Mouse (Mus musculus) cerebellum, adult (tissue): ENCODE data around the gene Acsl6.

Experiments
- ATAC-seq: cut with Nextera tagmentation; 2 replicates; pipeline ENCODE4 v1.9.2; 2017; ENCODE audit warnings: mild to moderate bottlenecking, moderate library complexity, mixed read lengths; ENCODE audit not compliant: insufficient number of reproducible peaks, low FRiP score, low TSS enrichment

The Acsl6 gene

DNA sequence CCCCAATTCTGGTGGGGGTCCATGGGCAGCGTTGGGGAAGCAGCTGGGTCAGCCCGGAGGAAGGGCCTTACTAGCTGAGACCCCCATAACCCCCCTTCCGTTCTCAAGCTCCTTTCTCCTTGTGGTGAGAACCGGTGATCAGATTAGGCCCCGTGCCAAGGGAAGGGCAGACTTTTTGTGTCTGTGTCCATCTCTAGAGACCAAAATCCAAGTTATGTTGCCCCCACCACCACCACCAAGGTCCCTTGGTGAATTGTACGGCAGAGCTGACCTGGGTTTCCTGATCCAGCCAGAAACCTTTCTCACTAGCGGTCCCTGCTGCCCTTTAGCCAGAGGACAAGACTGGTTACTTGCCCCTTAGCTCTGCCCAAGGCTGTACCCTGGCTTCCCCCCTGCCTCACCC is 874 bp downstream of the Acsl6 start:
- ATAC-seq: no peak; the same call in 1 of the 2 replicates

DNA sequence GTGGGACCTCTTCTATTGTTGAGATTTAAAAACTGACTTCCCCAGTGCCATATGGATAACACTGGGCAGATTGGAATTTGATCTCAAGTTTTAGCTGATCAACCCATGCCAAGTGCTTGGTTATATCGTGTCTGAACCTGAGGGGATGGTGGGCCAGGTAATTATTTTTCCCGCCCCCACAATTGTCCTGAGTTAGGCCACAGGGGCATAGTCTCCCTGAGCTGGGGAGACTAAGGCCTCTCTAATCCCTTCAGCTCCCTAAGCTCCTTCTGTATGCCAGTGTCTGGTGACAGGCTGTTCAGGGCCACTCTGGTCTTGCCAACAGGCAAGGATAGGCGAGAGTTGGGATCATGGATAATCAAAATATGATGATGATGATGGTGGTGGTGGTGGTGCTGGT is 1.7 kb downstream of the Acsl6 start:
- no peak for ATAC-seq

DNA sequence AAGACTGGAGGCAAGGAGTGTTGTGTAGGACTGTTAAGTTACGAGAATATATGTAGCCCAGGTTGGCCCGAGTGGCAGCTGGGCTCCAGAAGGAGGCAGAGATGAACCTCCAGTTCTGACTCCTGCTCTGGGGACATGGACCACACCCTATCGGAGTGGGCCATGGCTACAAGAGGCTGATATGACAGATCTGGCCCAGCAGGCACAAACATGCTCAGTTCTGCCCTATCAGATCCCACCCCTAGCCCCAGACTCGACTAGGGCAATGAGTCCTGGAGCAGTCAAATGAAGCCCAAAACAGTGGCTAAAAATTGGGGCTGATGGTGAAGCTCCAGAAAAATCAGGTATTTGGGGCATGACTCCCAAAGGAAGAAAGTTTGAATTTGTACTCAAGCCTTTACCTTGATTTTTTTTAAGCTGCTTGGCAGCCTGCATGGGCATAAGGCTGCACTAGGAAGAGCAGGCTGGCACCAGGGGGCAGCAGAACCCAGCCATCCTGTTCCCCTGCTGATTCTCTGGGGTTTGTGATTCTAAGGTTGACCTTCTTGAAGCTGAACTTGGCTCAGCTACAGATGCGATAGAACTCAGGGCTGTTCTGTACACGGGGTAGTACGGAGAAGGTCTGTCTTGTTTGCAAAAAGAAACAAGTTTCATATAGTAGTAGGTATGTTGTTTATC is 3.7 kb downstream of the Acsl6 start:
- ATAC-seq: no peak

DNA sequence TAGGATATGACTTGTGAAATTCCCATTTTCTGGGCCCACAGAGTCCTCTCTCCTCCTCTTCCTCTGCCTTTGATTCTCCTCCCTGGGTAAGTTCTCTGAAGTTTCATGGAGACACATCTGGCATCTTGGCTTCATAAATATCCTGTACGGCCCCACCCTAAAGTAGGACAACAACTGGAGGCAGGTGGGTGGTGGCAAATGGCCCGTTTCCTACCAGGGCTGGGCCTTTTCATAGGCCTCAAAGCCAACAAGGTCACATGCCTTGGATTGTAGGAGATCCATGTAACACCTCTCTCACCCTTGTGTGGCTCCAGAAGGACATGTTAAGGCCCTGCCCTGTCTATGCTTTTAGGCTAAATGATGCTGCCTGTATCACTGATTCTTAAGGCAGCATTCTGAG is 7.0 kb downstream of the Acsl6 start:
- no peak for ATAC-seq

DNA sequence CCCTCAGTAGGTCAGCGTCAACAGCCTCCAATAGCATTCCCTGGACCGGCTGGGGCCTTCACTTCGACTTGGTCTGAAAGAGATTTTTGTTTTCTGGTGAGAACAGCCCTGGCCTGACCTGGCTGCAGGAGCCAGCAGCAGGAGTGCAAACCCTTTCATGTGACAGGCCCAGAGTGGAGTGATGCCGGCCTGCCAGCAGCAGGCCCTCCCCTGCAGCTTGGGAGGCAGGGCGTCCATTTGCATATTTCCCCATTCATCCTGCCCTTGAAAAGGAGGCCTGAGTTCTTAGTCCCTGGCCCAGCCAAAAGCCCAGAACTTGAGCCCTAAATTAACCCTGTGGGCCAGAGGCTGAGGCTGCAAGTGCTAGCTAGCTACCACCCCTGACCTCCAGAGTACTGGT is 8.4 kb downstream of the Acsl6 start:
- ATAC-seq: no peak

DNA sequence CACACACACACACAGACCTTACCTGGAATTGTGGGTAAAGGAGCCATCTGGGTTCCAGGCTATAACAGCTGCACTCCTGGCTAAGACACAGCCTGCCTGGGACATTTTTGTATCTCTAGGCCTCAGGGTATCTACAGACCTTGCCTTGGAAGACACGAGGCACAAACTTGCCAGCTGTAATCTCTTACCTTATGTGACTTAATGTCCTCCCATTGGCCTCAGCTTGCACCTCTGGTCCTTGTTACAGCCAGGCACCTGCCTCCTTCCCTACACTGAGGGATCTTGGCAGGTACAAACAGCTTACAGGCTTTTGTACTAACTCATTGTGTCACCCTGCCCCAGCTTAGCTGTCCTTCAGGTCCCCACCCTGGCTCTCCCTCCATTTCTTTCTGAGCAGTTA is 9.0 kb downstream of the Acsl6 start:
- no peak for ATAC-seq

DNA sequence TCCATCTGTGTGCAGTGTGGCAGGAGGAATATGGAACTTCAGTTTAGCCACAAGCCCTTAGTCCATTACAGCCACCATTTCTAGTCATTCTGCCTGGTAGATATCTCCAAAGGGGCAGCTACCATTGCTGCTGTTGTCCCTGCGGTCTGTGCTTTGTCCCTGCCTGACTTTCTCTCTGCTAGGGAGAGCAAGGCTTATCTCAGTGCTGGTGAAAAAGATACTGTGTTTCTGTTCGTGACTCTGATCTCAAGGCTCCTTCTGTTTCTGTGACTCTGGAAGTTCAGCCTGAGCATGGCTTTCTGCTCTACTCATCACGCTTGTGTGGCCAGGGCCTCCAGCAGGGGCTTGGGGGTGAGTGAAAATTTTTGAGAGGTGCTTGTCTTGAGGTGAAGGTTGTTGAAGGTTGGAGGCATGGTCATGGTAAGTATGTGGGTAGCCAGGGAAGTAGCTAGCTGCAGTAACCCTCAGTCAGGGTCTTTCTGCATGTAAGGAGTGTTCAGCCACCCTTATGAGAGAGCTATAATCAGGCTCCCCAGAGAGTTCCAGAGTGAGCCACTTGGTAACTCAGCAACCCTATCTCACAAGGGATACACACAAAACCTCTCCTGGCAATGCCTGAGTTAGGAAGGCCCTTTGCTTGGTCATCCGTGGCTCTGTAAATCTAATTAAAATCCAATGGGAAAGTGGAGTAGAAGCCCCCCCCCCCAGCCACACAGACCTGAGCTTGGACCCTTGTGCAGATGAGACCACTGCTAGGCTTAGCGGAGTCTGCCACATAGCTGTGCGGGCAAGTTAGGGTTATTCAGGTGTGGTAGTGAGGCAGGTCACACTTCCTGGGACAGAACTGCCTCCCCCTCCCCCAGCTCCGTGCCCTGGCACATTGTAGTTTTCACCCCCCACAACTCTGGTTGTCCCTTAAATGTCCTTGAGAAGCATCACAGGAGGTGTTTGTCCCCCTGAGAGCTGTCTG is 10.1 kb downstream of the Acsl6 start:
- ATAC-seq: no peak

DNA sequence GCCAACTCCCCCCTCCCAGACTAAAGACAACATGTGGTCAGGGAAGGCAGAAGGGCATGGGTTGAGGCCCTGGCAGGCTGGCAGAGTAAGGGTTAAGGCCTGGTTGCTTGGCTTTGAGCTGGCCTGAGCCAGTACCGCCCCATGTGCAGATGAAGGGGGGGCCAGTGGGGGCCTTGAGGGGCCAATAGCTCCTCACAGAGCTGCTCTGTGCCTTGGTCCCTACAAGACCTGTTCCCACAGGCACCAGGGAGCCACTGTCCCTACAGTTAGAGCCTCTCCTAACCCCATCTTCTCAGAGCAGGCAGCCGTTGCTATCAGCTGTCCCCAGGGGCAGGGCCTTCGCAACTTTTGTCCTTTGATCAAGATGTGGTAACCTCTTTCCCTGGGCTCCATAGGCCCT is 11.1 kb downstream of the Acsl6 start:
- no peak for ATAC-seq

DNA sequence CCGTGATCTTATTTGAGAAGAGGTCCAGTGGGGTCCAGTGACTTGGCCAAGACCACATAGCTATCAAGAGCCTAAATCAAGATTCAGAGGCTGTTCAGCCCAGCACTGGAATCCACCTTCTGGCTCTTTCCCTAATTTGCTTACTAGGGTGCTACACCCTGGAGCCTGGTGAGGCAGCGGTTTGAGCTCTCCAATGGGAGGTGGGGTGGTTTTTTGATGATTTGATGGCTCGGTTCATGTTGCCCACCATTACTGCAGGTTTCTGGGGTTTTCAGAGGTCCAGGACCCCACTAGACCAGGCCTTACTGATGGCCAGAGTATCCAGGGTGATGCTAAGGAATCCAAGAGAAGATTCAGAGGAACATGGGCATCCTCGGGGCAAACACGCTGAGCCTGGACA is 11.7 kb downstream of the Acsl6 start:
- ATAC-seq: no peak

DNA sequence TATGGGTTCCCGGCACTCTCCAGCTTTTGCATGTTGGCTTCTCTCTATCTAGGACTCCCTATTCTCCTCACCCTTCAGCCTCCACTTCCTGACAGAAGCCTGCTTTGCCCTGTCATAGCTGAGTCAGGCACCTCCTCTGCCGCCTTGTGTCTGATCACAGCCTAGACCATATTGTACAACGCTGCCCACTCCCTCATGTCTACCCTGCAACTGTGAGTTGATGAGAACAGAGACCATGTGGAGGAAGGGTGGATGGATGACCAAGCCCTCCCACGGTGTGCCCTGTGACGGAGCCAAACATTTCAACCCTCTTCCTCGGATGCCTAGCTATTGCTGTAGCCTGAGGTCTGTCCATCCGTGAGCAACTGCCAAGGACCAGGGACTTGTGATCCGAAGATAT is 13.8 kb downstream of the Acsl6 start:
- no peak for ATAC-seq

DNA sequence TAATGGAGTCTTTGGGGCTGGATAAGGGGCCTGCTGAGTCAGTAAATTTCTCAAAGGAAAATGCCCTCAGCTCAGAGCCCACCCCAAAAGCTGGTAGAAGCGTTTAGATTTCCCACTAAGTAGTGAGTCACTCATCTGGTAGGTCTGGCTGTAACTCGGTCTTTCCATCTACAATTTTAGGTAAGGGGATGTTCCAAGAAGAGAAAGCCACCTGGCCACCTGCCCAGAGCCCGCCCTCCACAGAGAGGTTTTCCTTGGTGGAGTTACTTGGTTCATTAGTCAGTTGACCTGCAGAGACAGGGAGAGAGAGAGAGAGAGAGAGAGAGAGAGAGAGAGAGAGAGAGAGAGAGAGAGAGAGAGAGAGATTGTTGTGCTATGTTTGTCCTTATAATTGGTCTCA is 14.2 kb downstream of the Acsl6 start:
- ATAC-seq: no peak

DNA sequence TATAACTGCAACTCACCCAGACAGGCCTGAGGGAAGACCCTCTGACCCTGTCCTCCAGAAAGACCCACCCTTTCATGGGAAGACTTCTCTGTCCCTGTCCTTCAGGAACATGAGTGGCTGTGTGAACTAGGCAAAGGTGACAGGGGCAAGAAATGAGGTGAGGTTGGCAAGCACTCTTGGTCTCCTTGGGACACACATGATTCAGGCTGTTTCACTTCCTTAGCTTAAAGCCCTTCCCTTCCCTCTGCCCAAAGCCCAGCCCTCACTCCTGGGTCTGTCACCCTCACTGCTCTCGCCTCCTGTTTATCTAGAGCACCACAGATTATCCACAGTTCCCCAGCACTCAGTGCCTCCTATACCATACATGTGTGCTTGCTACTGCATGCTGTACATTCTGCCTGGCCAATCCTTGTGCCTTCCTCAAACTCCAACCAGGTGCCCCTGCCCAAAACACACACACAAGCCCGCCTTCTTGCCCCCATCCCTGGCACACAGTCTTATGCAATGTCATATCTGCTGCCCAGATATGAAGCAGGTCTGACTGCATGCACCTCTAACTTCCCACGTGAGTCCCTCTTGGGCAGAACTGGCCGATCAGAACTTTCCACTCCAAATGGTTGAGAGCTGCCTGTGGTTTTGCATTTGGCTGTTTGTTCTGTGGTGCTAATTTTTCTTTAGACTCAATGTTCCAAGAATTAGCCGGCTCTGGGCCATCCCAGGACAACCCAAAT is 18.4 kb downstream of the Acsl6 start:
- no peak for ATAC-seq

DNA sequence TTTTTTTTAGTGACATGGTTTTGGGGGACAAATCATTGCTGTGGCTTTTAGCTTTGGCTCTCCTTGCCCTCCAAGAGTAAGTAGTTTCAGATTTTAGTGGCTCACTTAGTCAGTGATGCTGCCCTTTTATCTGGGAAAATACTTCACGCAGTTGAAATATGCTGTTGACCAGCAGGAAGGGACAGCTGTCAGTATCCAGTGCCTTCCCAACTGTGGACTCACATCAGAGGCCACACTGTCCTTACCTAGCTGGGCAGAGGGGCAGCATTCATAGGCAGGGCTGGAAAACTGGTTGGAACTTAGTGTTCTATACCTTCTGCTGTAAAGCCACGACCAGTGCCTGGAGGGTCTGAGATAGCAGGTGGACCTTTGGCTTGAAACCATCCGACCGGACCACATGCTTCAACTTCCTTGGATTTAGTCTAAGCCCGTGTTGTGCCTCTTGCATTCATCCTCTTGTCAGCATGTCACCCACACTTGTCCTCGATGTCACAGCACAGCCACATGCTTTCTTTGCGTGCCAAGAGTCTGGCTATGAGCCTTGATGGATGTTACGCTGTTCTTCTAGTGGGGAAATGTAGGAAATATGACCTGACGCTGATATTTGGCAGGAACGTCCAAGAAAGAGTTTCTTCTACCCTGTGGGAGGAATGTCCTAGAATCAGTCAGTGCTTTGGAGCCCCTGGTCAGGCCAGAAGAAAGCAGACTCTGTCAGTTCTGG is 28.0 kb downstream of the Acsl6 start:
- no peak for ATAC-seq

DNA sequence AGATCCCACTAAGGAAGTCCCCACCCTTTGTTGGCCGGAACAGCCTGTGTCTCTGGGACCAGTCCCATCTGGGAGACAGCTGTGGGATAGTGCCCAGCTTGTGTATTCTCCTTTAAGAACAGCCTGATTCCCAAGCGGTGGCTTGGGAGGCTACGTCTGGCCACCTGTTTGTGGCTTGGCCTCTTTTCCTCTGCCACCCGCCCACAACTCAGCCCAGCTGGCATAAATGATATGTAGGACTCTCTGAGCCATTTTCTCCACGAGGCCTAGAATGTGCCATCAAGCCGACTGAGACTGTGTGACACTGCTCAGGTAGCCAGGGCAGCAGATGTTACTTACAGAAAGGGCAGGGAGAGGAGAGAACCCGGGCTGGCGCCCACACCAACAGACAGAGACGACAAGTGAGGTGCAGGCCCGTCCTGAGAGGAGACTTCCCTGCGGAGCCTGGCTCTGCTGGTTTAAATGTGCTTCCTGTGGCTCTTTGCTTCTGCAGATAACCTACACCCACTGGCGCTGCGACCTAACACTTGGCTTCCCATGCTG is 32.6 kb downstream of the Acsl6 start:
- peak; percentile 77 for ATAC-seq

DNA sequence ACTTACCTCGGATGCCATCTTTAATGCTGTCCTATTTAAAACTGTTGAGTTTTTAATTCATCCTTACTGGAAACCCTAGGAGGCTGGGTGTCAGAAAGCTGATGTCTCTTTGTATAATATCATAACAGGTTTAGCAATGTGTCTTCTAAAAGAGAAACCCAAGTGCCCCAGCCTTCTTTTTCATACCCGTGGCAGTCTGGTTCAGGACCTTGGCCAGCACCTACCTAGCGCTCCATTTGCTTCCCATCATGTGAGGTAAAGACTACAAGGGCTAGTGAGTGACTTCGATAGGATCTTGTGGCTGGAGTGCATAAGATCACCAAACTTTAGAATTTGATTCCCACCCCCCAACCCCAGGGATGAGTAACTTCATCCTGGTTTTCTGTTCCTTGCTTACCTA is 40.1 kb downstream of the Acsl6 start:
- ATAC-seq: no peak

DNA sequence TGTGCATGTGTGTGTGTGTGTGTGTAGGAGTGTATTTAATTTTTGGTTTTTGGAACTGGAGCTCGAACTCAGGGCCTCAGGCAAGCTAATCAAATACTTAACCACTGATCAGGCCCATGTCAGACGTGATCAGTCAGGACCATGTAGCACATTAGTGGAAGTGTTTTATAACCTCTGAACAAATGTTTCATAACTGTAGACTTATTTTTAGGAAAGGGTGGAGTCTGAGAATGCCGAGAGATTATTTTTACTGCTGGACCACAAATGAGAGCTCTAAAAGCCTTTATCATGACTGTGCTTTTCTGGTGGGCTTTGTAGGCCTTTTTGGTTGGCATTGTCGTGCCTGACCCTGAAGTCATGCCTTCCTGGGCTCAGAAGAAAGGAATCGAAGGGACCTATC is 48.1 kb downstream of the Acsl6 start:
- no peak for ATAC-seq

DNA sequence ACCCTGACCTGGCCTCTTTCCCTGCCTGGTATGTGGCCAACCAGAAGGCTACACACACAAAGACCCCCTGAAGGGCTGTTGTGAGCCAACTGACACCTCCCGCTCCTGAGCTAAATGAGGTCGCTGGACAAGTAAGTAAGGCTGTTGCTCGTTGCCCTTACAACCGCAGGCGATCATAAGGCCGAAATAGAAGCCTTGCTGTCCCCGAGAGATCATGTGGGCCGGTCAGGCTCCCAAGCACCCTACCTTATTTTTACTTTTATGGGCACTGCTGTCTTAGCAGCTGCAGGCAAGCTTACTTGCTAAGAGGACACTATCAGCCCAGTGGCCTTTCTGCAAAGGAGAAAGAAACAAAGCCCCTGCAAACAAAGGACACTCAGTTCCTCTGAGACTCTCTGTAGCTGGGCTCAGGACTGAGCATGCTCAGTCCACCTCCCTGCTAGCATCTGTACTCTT is 49.6 kb downstream of the Acsl6 start:
- no peak for ATAC-seq

DNA sequence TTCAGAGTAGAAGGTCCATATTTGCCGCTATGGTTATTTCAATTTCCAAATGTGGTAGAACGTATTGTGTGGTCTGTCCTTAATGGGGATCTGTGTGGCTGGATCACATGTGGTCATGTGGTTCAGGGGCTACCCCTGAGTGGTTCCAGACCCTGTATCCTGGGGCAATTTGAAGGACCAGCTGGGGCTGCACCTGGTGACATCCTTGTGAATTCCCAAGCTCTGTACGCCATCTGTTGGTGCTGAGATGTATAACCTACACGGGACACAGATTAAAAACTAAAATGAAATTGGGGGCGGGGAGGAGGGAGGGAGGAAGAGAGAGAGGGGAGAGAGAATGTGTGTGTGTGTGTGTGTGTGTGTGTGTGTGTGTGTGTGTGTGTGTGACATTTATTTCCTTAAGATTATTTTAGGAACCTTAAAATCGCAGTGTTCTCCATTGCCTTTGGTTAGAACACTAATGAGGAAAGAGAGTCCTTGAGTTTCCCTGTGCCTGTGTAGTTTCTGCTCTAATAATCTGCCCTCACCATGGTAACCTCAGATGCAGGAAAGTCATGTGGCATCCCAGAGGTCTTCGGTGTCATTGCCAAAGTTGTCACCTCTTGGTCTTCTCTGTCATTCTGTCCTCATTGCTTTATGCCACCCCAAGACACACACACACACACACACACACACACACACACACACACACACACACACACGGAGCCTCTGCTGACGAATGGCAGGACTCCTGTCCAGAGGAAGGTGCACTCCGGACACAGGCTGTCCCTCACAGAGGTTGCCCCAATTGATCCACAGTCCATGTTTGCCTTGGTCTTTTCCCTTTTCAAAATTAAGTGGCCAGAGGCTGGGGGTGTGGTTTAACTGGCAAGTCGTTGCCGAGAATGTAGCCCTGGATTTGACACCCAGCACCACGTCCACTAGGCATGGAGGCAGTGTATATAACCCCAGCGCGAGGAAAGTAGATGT is 51.3 kb downstream of the Acsl6 start:
- 0 out of 2 replicates have a peak, but pooled peaks have one; percentile 31 for ATAC-seq

DNA sequence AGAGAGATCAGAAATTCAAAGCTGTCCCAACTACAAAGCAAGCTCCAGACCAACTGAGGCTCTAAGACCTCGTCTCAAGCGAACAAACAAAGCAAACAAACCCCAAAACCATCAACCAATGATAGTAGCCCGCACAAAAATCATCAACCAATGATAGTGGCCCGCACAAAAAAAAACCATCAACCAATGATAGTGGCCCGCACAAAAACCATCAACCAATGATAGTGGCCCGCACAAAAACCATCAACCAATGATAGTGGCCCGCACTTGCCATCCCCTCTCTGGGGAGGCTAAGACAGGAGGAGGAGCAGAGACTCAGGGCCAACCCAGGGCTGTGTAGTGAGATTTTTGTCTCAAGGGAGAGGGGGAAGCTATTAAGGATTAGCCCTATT is 52.0 kb downstream of the Acsl6 start:
- no peak for ATAC-seq
